Mouse (Mus musculus) CH12.LX (cell line): ENCODE measurements around the gene Ccz1. TPM values are rescaled to one million over a fixed set of nuclear protein-coding genes. Genes with fewer than 3 reads are reported as not detected.

Experiments used
- DNase-seq: peaks from one replicate; pipeline ENCODE4 v3.0.0-alpha.2; 2013; ENCODE audit errors: extremely low read depth
- H3K27ac ChIP-seq: 2 replicates; pipeline ENCODE4 v1.5.1; 2012; ENCODE audit warnings: low read depth, mild to moderate bottlenecking, control low read depth, moderate library complexity; ENCODE audit not compliant: insufficient read depth
- H3K27me3 ChIP-seq: replicated peaks from 2 replicates; pipeline ENCODE3; 2012; ENCODE audit warnings: inconsistent platforms
- H3K36me3 ChIP-seq, 2 experiments: replicated peaks in 1 of 2; 2 replicates each; pipeline versions ENCODE3 to v1.6.1; 2012; ENCODE audit warnings: inconsistent platforms in 1 of 2, low read length in 1 of 2, mild to moderate bottlenecking in 1 of 2, mixed read lengths in 1 of 2, moderate library complexity in 1 of 2; ENCODE audit not compliant: control insufficient read depth in 1 of 2, insufficient read depth in 1 of 2
- H3K4me1 ChIP-seq, 2 experiments: 2 replicates each; pipeline ENCODE4 v1.6.1; 2012; ENCODE audit warnings: inconsistent platforms in 1 of 2, moderate library complexity in 1 of 2; ENCODE audit not compliant: insufficient read depth in 2 of 2, control insufficient read depth in 1 of 2
- H3K4me2 ChIP-seq: 2 replicates; pipeline ENCODE4 v1.6.1; 2012; ENCODE audit warnings: low read depth, mild to moderate bottlenecking, control low read depth; ENCODE audit not compliant: poor library complexity, insufficient read depth, severe bottlenecking
- H3K4me3 ChIP-seq, 3 experiments: fragments of 150-350 bp in 1 of 3; sonication (generic) in 1 of 3; replicated peaks in 1 of 3; 2 replicates each; pipeline versions ENCODE3 to v1.5.1; 2011 to 2012; ENCODE audit warnings: low read depth in 2 of 3, low read length in 2 of 3, mild to moderate bottlenecking in 2 of 3, moderate library complexity in 2 of 3, control low read depth in 1 of 3, improper control_type of control experiment in 1 of 3, inconsistent platforms in 1 of 3, mixed read lengths in 1 of 3; ENCODE audit not compliant: poor library complexity in 1 of 3
- H3K79me2 ChIP-seq: replicated peaks from 2 replicates; pipeline ENCODE4 v1.6.1; 2012; ENCODE audit warnings: mild to moderate bottlenecking, moderate library complexity; ENCODE audit not compliant: control insufficient read depth, poor library complexity, insufficient read depth, severe bottlenecking; ENCODE audit errors: extremely low read depth
- H3K9ac ChIP-seq: 2 replicates; pipeline ENCODE4 v1.6.1; 2012; ENCODE audit warnings: low read depth, mild to moderate bottlenecking, control low read depth, moderate library complexity; ENCODE audit not compliant: insufficient read depth
- H3K9me3 ChIP-seq: replicated peaks from 2 replicates; pipeline ENCODE3; 2012; ENCODE audit warnings: low read length, inconsistent platforms, mixed read lengths
- CHD1 ChIP-seq: IDR thresholded peaks from 2 replicates; pipeline ENCODE4 v1.6.1; 2012; ENCODE audit warnings: low read depth, low read length, improper control_type of control experiment, inconsistent platforms
- CTCF ChIP-seq, 2 experiments: IDR thresholded peaks in 1 of 2; conservative IDR thresholded peaks in 1 of 2; 2 replicates each; pipeline ENCODE4 v1.5.1; 2011 to 2012; ENCODE audit warnings: low read depth in 2 of 2, low read length in 2 of 2, improper control_type of control experiment in 1 of 2, inconsistent platforms in 1 of 2, mild to moderate bottlenecking in 1 of 2, moderate library complexity in 1 of 2
- EP300 ChIP-seq: IDR thresholded peaks from 2 replicates; pipeline ENCODE4 v1.6.1; 2011; ENCODE audit warnings: low read length, improper control_type of control experiment
- ETS1 ChIP-seq: conservative IDR thresholded peaks from 2 replicates; pipeline ENCODE4 v1.6.1; 2012; ENCODE audit warnings: low read depth, mild to moderate bottlenecking, inconsistent platforms, low read length, improper control_type of control experiment, moderate library complexity
- GABPA ChIP-seq: IDR thresholded peaks from 2 replicates; pipeline ENCODE4 v1.6.1; 2012; ENCODE audit warnings: low read depth, low read length, improper control_type of control experiment, inconsistent platforms; ENCODE audit not compliant: insufficient replicate concordance
- HCFC1 ChIP-seq: IDR thresholded peaks from 2 replicates; pipeline ENCODE4 v1.6.1; 2012; ENCODE audit warnings: low read depth, mild to moderate bottlenecking, inconsistent platforms, low read length, improper control_type of control experiment
- JUN ChIP-seq: IDR thresholded peaks from 2 replicates; pipeline ENCODE4 v1.6.1; 2011; ENCODE audit warnings: low read depth, mild to moderate bottlenecking, low read length, improper control_type of control experiment, moderate library complexity; ENCODE audit not compliant: insufficient read depth
- JUND ChIP-seq: conservative IDR thresholded peaks from 2 replicates; pipeline ENCODE4 v1.6.1; 2011; ENCODE audit warnings: low read depth, low read length, improper control_type of control experiment
- MAX ChIP-seq: IDR thresholded peaks from 2 replicates; pipeline ENCODE4 v1.6.1; 2011; ENCODE audit warnings: low read length, improper control_type of control experiment
- MAZ ChIP-seq: IDR thresholded peaks from 2 replicates; pipeline ENCODE4 v1.6.1; 2012; ENCODE audit warnings: low read depth, mild to moderate bottlenecking, inconsistent platforms, low read length, improper control_type of control experiment, moderate library complexity
- MXI1 ChIP-seq: IDR thresholded peaks from 2 replicates; pipeline ENCODE4 v1.6.1; 2011; ENCODE audit warnings: mild to moderate bottlenecking, low read depth, low read length, improper control_type of control experiment
- NELFE ChIP-seq: IDR thresholded peaks from 2 replicates; pipeline ENCODE4 v1.6.1; 2011; ENCODE audit warnings: low read depth, low read length, improper control_type of control experiment
- NRF1 ChIP-seq: IDR thresholded peaks from 2 replicates; pipeline ENCODE4 v1.6.1; 2014; ENCODE audit warnings: low read depth, mild to moderate bottlenecking, inconsistent platforms, low read length, improper control_type of control experiment, moderate library complexity
- PAX5 ChIP-seq: IDR thresholded peaks from 2 replicates; pipeline ENCODE4 v1.6.1; 2012; ENCODE audit warnings: low read length, inconsistent platforms, mixed read lengths
- POLR2AphosphoS2 ChIP-seq: IDR thresholded peaks from 2 replicates; pipeline ENCODE4 v1.6.1; 2011; ENCODE audit warnings: low read depth, low read length, improper control_type of control experiment
- RAD21 ChIP-seq: IDR thresholded peaks from 2 replicates; pipeline ENCODE4 v1.6.1; 2011; ENCODE audit warnings: low read depth, mild to moderate bottlenecking, low read length, improper control_type of control experiment, moderate library complexity
- SIN3A ChIP-seq: IDR thresholded peaks from 2 replicates; pipeline ENCODE4 v1.6.1; 2012; ENCODE audit warnings: low read length, improper control_type of control experiment, inconsistent platforms
- SMC3 ChIP-seq: IDR thresholded peaks from 2 replicates; pipeline ENCODE4 v1.6.1; 2011; ENCODE audit warnings: low read depth, low read length, improper control_type of control experiment
- TCF12 ChIP-seq: IDR thresholded peaks from 2 replicates; pipeline ENCODE4 v1.6.1; 2014; ENCODE audit warnings: low read depth, mild to moderate bottlenecking, inconsistent platforms, low read length, improper control_type of control experiment
- USF1 ChIP-seq: IDR thresholded peaks from 2 replicates; pipeline ENCODE4 v1.6.1; 2014; ENCODE audit warnings: low read depth, mild to moderate bottlenecking, inconsistent platforms, low read length, improper control_type of control experiment
- ZC3H11A ChIP-seq: IDR thresholded peaks from 2 replicates; pipeline ENCODE4 v1.6.1; 2012; ENCODE audit warnings: low read depth, mild to moderate bottlenecking, inconsistent platforms, low read length, improper control_type of control experiment
- ZKSCAN1 ChIP-seq: IDR thresholded peaks from 2 replicates; pipeline ENCODE4 v1.6.1; 2012; ENCODE audit warnings: low read depth, inconsistent platforms, low read length, improper control_type of control experiment, borderline replicate concordance
- ZMIZ1 ChIP-seq: IDR thresholded peaks from 2 replicates; pipeline ENCODE4 v1.6.1; 2012; ENCODE audit warnings: low read depth, mild to moderate bottlenecking, inconsistent platforms, low read length, improper control_type of control experiment
- ZNF384 ChIP-seq: IDR thresholded peaks from 2 replicates; pipeline ENCODE4 v1.6.1; 2012; ENCODE audit warnings: low read depth, low read length, improper control_type of control experiment, inconsistent platforms
- dilution Hi-C: fragments of 300-500 bp; cut with MboI; formaldehyde crosslinking; loops from 2 replicates; pipeline ENCODE4 v1.14.3; 2020; ENCODE audit warnings: low sequenced_read_pairs; ENCODE audit not compliant: extremely low pct_unique_long_range_greater_than_20kb, extremely low pct_ligation_motif_present
- in situ Hi-C: fragments of 300-500 bp; cut with MboI; formaldehyde crosslinking; loops from 3 replicates; pipeline ENCODE4 v1.14.3; 2019; ENCODE audit warnings: low sequenced_read_pairs, low pct_ligation_motif_present, low pct_unique_long_range_greater_than_20kb, mixed read lengths
- polyA plus RNA-seq: library from polyadenylated mRNA; unstranded; fragments of >175 nt; gene quantifications from 2 replicates; pipeline ENCODE4 v1.2.1, GENCODE M21; 2012; ENCODE audit warnings: low read depth; ENCODE audit not compliant: insufficient read length
- total RNA-seq, 2 experiments: library from RNA; depleted of rRNA; stranded (reverse); fragments of 300-350 nt in 1 of 2; fragments of >200 nt in 1 of 2; gene quantifications; 2 replicates each; pipeline ENCODE4 v1.2.3; 2012 to 2014

Gene Ccz1
- total and polyA plus RNA-seq, 3 experiments: 64.3 to 129 (median 91.0) TPM

DNA sequence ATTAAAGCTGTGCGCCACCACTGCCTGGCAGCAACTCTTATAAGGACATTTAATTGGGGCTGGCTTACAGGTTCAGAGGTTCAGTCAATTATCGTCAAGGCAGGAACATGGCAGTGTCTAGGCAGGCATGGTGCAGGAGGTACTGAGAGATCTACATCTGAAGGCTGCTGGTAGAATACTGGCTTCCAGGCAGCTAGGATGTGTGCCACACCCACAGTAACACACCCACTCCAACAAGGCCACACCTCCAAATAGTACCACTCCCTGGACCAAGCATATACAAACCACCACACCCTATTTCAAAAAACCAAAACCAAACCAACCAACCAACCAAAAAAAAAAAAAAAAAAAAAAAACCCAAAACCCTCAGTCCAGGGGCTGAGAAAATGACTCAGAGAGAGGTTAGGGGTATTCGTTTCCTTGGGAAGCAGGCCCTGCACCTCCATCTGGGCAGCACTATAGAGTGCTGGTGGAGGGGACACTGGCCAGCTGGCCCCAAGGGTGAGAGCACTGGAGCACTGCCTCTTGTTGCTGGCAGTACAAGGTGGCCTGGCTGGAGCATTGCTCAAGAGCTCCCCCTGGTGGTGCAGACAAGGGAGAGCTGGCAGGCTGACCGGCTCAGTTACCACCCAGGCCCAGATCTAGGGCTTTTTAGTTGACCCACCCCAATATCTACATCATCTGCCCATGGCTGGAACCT is 39.6 kb downstream of the Ccz1 start:
- H3K4me2 ChIP-seq: no peak overlapping the region
- TF ChIP-seq SMC3: peak; percentile 90
- TF ChIP-seq ZMIZ1: no peak
- peak; percentile 31; the same call in 1 of the 2 replicates for TF ChIP-seq TCF12
- no peak for TF ChIP-seq ETS1
- TF ChIP-seq MAZ: no peak
- TF ChIP-seq RAD21: peak; percentile 76
- no peak for TF ChIP-seq SIN3A
- peak; percentile 28; the same call in 1 of the 2 replicates for TF ChIP-seq NELFE
- peak; percentile 78 for TF ChIP-seq ZNF384
- TF ChIP-seq CTCF (conservative IDR thresholded peaks at IDR 0.05 in 1 of 2, IDR thresholded peaks at IDR 0.05 in 1 of 2; ENCODE audit: low read depth in 2 of 2, low read length in 2 of 2): peak; percentile 66 to 87
- TF ChIP-seq ZC3H11A: 0 out of 2 replicates have a peak, but pooled peaks have one; percentile 15
- dilution Hi-C loops (no loop called here), in situ Hi-C loops (no loop called here)
- no peak overlapping the region for H3K9ac ChIP-seq
- H3K9me3 ChIP-seq: no peaks in the 10 kb centered on the region
- no peaks in the 10 kb centered on the region for H3K36me3 ChIP-seq
- peak; percentile 72 for DNase-seq
- no peaks in the 10 kb centered on the region for H3K27me3 ChIP-seq
- H3K4me1 ChIP-seq: peaks cover 0 to 4% of the 10 kb centered on the region in 2 experiments; a peak in 1 of 4 replicates
- no peak overlapping the region for H3K27ac ChIP-seq
- no peak overlapping the region for H3K4me3 ChIP-seq
- H3K79me2 ChIP-seq: no peaks in the 10 kb centered on the region

DNA sequence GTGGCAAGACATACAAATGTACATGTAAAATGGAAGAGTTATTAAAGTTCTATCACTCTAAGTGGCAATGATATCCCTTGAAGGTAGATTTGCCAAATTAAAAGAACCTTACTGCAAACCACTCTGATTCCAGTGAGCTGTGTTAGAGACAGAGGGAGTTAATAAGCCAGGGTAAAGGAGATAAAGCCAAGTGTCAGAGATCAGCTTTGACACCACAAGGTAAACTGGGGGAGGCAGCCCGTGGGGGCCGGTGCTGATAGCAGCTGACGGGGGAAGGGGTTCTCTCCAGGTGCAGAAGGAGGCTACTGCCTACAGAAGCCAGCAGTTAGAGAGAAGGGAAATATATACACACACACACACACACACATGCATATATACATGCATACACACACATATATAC is 42.0 kb downstream of the Ccz1 start:
- H3K4me2 ChIP-seq: no peak overlapping the region
- in situ Hi-C loops (no loop called here), dilution Hi-C loops (no loop called here)
- H3K9me3 ChIP-seq: no peaks in the 10 kb centered on the region
- no peaks in the 10 kb centered on the region for H3K79me2 ChIP-seq
- peaks cover 0 to 4% of the 10 kb centered on the region in 2 experiments; a peak in 1 of 4 replicates for H3K4me1 ChIP-seq
- no peak for DNase-seq
- no peak for TF ChIP-seq RAD21
- no peak for TF ChIP-seq PAX5
- TF ChIP-seq POLR2AphosphoS2: no peak
- no peak for TF ChIP-seq CHD1
- TF ChIP-seq JUN: no peak
- no peak for TF ChIP-seq HCFC1
- TF ChIP-seq CTCF (conservative IDR thresholded peaks at IDR 0.05 in 1 of 2, IDR thresholded peaks at IDR 0.05 in 1 of 2; ENCODE audit: low read depth in 2 of 2, low read length in 2 of 2): no peak
- no peak for TF ChIP-seq ZKSCAN1
- TF ChIP-seq EP300: no peak
- no peak for TF ChIP-seq ZC3H11A
- no peak for TF ChIP-seq ZMIZ1
- TF ChIP-seq NRF1: no peak
- TF ChIP-seq MXI1: no peak
- no peak for TF ChIP-seq GABPA
- TF ChIP-seq SMC3: no peak
- no peak for TF ChIP-seq JUND
- no peak for TF ChIP-seq USF1
- no peak for TF ChIP-seq MAX
- H3K27ac ChIP-seq: no peak overlapping the region
- H3K9ac ChIP-seq: no peak overlapping the region
- no peaks in the 10 kb centered on the region for H3K27me3 ChIP-seq
- H3K4me3 ChIP-seq: no peak overlapping the region
- no peaks in the 10 kb centered on the region for H3K36me3 ChIP-seq
